Comparison of ENCODE assay signal across 24 mouse cellular contexts in the genomic region with DNA sequence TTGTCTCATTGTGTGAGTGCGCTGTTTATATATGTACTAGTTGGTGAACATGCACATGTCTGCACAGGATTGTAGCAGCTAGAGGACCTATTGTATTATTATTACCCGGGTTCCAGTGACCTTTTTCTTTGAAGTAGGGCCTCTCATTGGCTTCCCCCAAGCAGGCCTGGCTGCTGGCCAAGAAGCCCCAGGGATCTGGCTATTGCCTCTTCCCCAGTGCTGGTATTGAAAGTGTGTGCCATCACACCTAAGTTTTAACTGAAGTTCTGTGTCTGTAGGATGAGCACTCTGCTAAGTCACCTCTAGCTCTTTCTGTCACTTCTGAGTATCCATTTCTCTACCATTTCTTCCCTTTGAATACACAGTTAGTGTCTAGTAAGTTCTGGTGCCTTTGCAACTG. TPM values are rescaled to one million over a fixed set of nuclear protein-coding genes. Genes with fewer than 3 reads are reported as not detected.
DNase-seq lines count a peak whose midpoint lies in the region; ATAC-seq and TF ChIP-seq lines count a peak whose summit lies in the region.
"Had no signal": no experiment of that assay in that cellular context is flagged by ENCODE, and none has a peak within 500 bp of the region (broad histone marks: within the 10 kb centered on the region; RNA-seq: fewer than 3 reads in every experiment).

No protein-coding gene starts in this region.

- H3K4me2 ChIP-seq in lung, embryonic 14.5 days: no peak overlapping the region
- H3K4me2 ChIP-seq: embryonic facial prominence, embryonic 13.5 days; forebrain, embryonic 12.5 days; heart, embryonic 15.5 days; hindbrain, embryonic 13.5 days; kidney, embryonic 15.5 days; limb, embryonic 12.5 days; liver, embryonic 11.5 days had no signal

- H3K9ac ChIP-seq in lung, embryonic 14.5 days: no peak overlapping the region
- H3K9ac ChIP-seq: embryonic facial prominence, embryonic 13.5 days; forebrain, embryonic 12.5 days; heart, embryonic 15.5 days; hindbrain, embryonic 13.5 days; kidney, embryonic 15.5 days; limb, embryonic 12.5 days; liver, postnatal 0 days had no signal

- WGBS in lung, embryonic 14.5 days: 52% methylated on average over 2 of the region's 2 CpGs

- no peaks in the 10 kb centered on the region for H3K27me3 ChIP-seq in lung, embryonic 14.5 days (ENCODE audit: insufficient read depth, low read length)
- H3K27me3 ChIP-seq: embryonic facial prominence, embryonic 13.5 days; forebrain, embryonic 12.5 days; heart, embryonic 15.5 days; hindbrain, embryonic 13.5 days; kidney, embryonic 15.5 days; limb, embryonic 12.5 days; Patski had no signal

- no peak for ATAC-seq in lung, embryonic 14.5 days (ENCODE audit: insufficient read depth)
- ATAC-seq: liver, postnatal 0 days; Patski had no signal

- TF ChIP-seq CTCF in gastrocnemius, adult 2 months (IDR thresholded peaks at IDR 0.05): no peak
- no peak for TF ChIP-seq CTCF in lung, embryonic 14.5 days (IDR thresholded peaks at IDR 0.05; ENCODE audit: low read depth)

- H3K9me3 ChIP-seq in lung, embryonic 14.5 days (ENCODE audit: low read depth, low read length): no peaks in the 10 kb centered on the region
- H3K9me3 ChIP-seq: embryonic facial prominence, embryonic 13.5 days; forebrain, embryonic 12.5 days; heart, embryonic 15.5 days; hindbrain, embryonic 13.5 days; kidney, embryonic 15.5 days; limb, embryonic 12.5 days had no signal

- H3K4me3 ChIP-seq in gastrocnemius, adult 2 months: no peak overlapping the region
- H3K4me3 ChIP-seq in lung, embryonic 14.5 days (ENCODE audit: low read depth, low read length): no peak overlapping the region
- H3K4me3 ChIP-seq: embryonic facial prominence, embryonic 13.5 days; erythroblast, embryonic 14.5 days; forebrain, embryonic 12.5 days; heart, embryonic 15.5 days; hindbrain, embryonic 13.5 days; kidney, embryonic 15.5 days; limb, embryonic 12.5 days had no signal

- H3K36me3 ChIP-seq in lung, embryonic 14.5 days (ENCODE audit: insufficient read depth): no peaks in the 10 kb centered on the region
- H3K36me3 ChIP-seq: embryonic facial prominence, embryonic 13.5 days; forebrain, embryonic 12.5 days; heart, embryonic 15.5 days; hindbrain, embryonic 13.5 days; kidney, embryonic 15.5 days; limb, embryonic 12.5 days had no signal

- peak; percentile 2 for DNase-seq in cerebellum, adult 11-12 months
- DNase-seq in cerebellum, adult 11 months: no peak
- peak; percentile 23 for DNase-seq in gastrocnemius, postnatal 10 days
- DNase-seq in gastrocnemius, adult 2 months: no peak
- peak; percentile 39 for DNase-seq in lung, embryonic 14.5 days
- no peak for DNase-seq in lung, postnatal 36 days
- peak; percentile 18 for DNase-seq in NIH3T3 (ENCODE audit: low read depth)
- no peak for DNase-seq in lung, postnatal 25 days (ENCODE audit: low spot score)
- DNase-seq: embryo, embryonic 11 days; gastrocnemius, postnatal 36 days; kidney, adult 11 months; liver, postnatal 0 days; lung, postnatal 4 days; midbrain, embryonic 14.5 days had no signal

- intact Hi-C loops in gastrocnemius, adult 2 months (cut with DNase I): no loop called here

- H3K27ac ChIP-seq in gastrocnemius, adult 2 months: no peak overlapping the region
- no peak overlapping the region for H3K27ac ChIP-seq in lung, embryonic 14.5 days (ENCODE audit: low read depth)
- H3K27ac ChIP-seq: embryonic facial prominence, embryonic 13.5 days; forebrain, embryonic 12.5 days; heart, embryonic 15.5 days; hindbrain, embryonic 13.5 days; kidney, embryonic 15.5 days; limb, embryonic 12.5 days had no signal

- no peaks in the 10 kb centered on the region for H3K4me1 ChIP-seq in lung, embryonic 14.5 days (ENCODE audit: insufficient read depth)
- H3K4me1 ChIP-seq: heart, embryonic 15.5 days; kidney, embryonic 15.5 days; limb, embryonic 12.5 days had no signal

RNA-seq across cellular contexts. Expression of a gene that starts 28.2 kb away (rescaled TPM):
- 10 to 100 TPM; 21.2 to 25.2 TPM for total RNA-seq in gastrocnemius, postnatal 10 days (2021)
- total RNA-seq in gastrocnemius, adult 2 months (2021): 10 to 100 TPM; 14.1 to 25.2 TPM
- polyA plus RNA-seq in lung, embryonic 14.5 days (2014; fragmentation: Nextera tagmentation; extraction: Ambion mirVana): 26.2 and 28.1 TPM in 2 replicates
- total RNA-seq: megakaryocyte-erythroid progenitor cell, adult 5-6 weeks had no signal
- polyA plus RNA-seq: erythroblast, embryonic 14.5 days had no signal

Comparison
In these comparisons a context has a peak if more than half of its experiments do, and no peak if none do; other contexts are left out.
1. DNase-seq: peak in cerebellum, adult 11-12 months (single experiment), gastrocnemius, postnatal 10 days (single experiment), lung, embryonic 14.5 days (single experiment) and NIH3T3 (single experiment); none in cerebellum, adult 11 months (single experiment), gastrocnemius, adult 2 months (single experiment), lung, postnatal 36 days (single experiment) and lung, postnatal 25 days (single experiment).